Mouse (Mus musculus) hindbrain, embryonic 12.5 days (tissue): ENCODE results near the gene Polr3e. TPM values are rescaled to one million over a fixed set of nuclear protein-coding genes. Genes with fewer than 3 reads are reported as not detected.

Experiments
- ATAC-seq: fragments of 200-750 bp; cut with Nextera tagmentation; 2 replicates; pipeline ENCODE4 v1.8.0; 2017; ENCODE audit warnings: moderate TSS enrichment; ENCODE audit not compliant: low FRiP score
- H3K27ac ChIP-seq: fragments of 300-500 bp; sonication (generic); 2 replicates; pipeline ENCODE4 v1.5.1; 2016; ENCODE audit warnings: mild to moderate bottlenecking
- H3K27me3 ChIP-seq: fragments of 300-500 bp; sonication (generic); 2 replicates; pipeline ENCODE4 v1.6.1; 2016; ENCODE audit warnings: mild to moderate bottlenecking
- H3K36me3 ChIP-seq: fragments of 300-500 bp; sonication (generic); 2 replicates; pipeline ENCODE4 v1.6.1; 2016; ENCODE audit warnings: mild to moderate bottlenecking
- H3K4me1 ChIP-seq: fragments of 300-500 bp; sonication (generic); 2 replicates; pipeline ENCODE4 v1.6.1; 2016
- H3K4me2 ChIP-seq: fragments of 300-500 bp; sonication (generic); replicated peaks from 2 replicates; pipeline ENCODE4 v1.6.1; 2016; ENCODE audit warnings: mild to moderate bottlenecking
- H3K4me3 ChIP-seq: fragments of 300-500 bp; sonication (generic); 2 replicates; pipeline ENCODE4 v1.5.1; 2016; ENCODE audit warnings: mild to moderate bottlenecking
- H3K9ac ChIP-seq: fragments of 300-500 bp; sonication (generic); 2 replicates; pipeline ENCODE4 v1.6.1; 2016; ENCODE audit warnings: mild to moderate bottlenecking, moderate library complexity
- H3K9me3 ChIP-seq: fragments of 300-500 bp; sonication (generic); replicated peaks from 2 replicates; pipeline ENCODE4 v1.6.1; 2016; ENCODE audit warnings: mild to moderate bottlenecking
- WGBS: fragments of 180-500 bp; shearing (Covaris S2); methylation state at CpG from one replicate; pipeline ENCODE4 v1.1.7; 2016; 5-methylcytosine and 5-hydroxymethylcytosine counted together
- polyA plus RNA-seq: library from polyadenylated mRNA; unstranded; fragments of >200 nt; fragmentation: Nextera tagmentation; extraction: Ambion mirVana; gene quantifications from 2 replicates; pipeline ENCODE4 v1.2.1, GENCODE M21; 2016

Gene Polr3e
- 29.2 and 29.8 TPM in 2 replicates for polyA plus RNA-seq

GRCm38 (mm10) chr7:120917592-120918461 lies at the start of gene Polr3e:
Gene Polr3e, plus strand, starts transcription at chr7:120917744.
- peak within 1 kb of the TSS; percentile 71 for H3K4me2 ChIP-seq
- H3K27me3 ChIP-seq = no peaks in the 10 kb centered on the region
- peak; percentile 94 for ATAC-seq
- no peaks in the 10 kb centered on the region for H3K36me3 ChIP-seq
- H3K9ac ChIP-seq = peak within 1 kb of the TSS; percentile 92
- peak within 1 kb of the TSS; percentile 99 for H3K4me3 ChIP-seq
- under 1% methylated on average over 71 of the region's 102 CpGs for WGBS
- H3K4me1 ChIP-seq = peaks cover 5% of the 10 kb centered on the region
- H3K27ac ChIP-seq = peak within 1 kb of the TSS; percentile 85
- H3K9me3 ChIP-seq = no peaks in the 10 kb centered on the region

DNA sequence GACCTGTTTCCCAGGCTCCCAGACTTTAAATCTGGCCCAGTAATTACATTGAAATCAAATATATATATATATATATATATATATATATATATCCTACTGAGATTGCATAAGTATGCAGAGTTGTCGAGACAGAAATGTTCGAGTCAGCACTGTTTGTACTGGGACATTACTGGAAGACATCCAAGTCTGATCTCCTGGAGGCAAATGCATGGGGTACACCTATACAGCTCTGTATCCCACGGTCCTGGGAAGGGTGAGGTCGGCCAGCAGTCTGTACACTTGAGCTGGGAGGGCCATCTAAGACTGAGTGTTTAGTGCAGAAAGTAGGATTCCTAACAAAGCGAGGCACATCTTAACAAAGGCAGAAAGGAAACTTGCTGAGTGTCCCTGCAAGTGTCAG lies 47.7 kb upstream of the Polr3e start:
- Histone ChIP-seq H3K27me3 (no peaks in the 10 kb centered on the region), H3K9me3 (no peaks in the 10 kb centered on the region), H3K4me1 (peaks cover 31% of the 10 kb centered on the region), H3K36me3 (no peaks in the 10 kb centered on the region), H3K27ac (no peak overlapping the region; the same call in 1 of the 2 replicates), H3K4me2 (no peak overlapping the region), H3K4me3 (no peak overlapping the region), H3K9ac (no peak overlapping the region)
- no peak for ATAC-seq
- WGBS = 65% methylated on average over 5 of the region's 5 CpGs

- no peak overlapping the region for H3K4me3 ChIP-seq
- H3K9me3 ChIP-seq = no peaks in the 10 kb centered on the region
- H3K9ac ChIP-seq = no peak overlapping the region
- no peak overlapping the region for H3K4me2 ChIP-seq
- peaks cover 26% of the 10 kb centered on the region for H3K4me1 ChIP-seq
- no peak overlapping the region for H3K27ac ChIP-seq
- no peak for ATAC-seq
- no peaks in the 10 kb centered on the region for H3K27me3 ChIP-seq
- WGBS = 67% methylated on average over 5 of the region's 5 CpGs
- H3K36me3 ChIP-seq = no peaks in the 10 kb centered on the region
These were observed 47.0 kb upstream of the Polr3e start for GRCm38 (mm10) chr7:120870431-120871008.

DNA sequence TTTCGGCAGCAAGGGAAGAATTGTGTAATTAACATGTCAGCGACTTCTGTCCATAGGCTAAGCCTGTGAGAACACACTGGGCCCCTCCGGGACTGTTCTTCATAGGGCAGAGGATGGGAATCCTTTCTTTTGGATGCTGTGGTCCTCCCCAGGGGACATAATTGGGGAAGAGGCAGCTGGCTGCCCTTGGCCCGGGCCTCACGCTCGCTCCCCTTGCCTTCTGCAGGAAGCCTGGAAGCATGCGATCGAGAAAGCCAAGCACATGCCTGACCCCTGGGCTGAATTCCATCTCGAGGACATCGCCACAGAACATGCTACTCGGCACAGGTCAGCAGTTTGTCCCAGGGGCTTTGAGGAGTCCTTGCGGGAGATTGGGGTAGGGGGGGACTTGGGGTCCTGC lies 44.5 kb upstream of the Polr3e start:
- no peak for ATAC-seq
- Histone ChIP-seq H3K36me3 (no peaks in the 10 kb centered on the region), H3K9me3 (no peaks in the 10 kb centered on the region), H3K4me3 (no peak overlapping the region), H3K4me1 (peaks cover 9% of the 10 kb centered on the region; the same call in 1 of the 2 replicates), H3K4me2 (no peak overlapping the region), H3K27me3 (no peaks in the 10 kb centered on the region), H3K27ac (no peak overlapping the region), H3K9ac (no peak overlapping the region)
- whole genome bisulfite sequencing = 78% methylated on average over 12 of the region's 12 CpGs

- no peaks in the 10 kb centered on the region for H3K27me3 ChIP-seq
- no peak overlapping the region for H3K27ac ChIP-seq
- peaks cover 9% of the 10 kb centered on the region; the same call in 1 of the 2 replicates for H3K4me1 ChIP-seq
- 86% methylated on average over 3 of the region's 3 CpGs for WGBS
- H3K9me3 ChIP-seq = no peaks in the 10 kb centered on the region
- no peak overlapping the region for H3K9ac ChIP-seq
- no peak overlapping the region for H3K4me3 ChIP-seq
- H3K4me2 ChIP-seq = no peak overlapping the region
- H3K36me3 ChIP-seq = no peaks in the 10 kb centered on the region
- no peak for ATAC-seq
These were observed 43.5 kb upstream of the Polr3e start for GRCm38 (mm10) chr7:120874021-120874420.

DNA sequence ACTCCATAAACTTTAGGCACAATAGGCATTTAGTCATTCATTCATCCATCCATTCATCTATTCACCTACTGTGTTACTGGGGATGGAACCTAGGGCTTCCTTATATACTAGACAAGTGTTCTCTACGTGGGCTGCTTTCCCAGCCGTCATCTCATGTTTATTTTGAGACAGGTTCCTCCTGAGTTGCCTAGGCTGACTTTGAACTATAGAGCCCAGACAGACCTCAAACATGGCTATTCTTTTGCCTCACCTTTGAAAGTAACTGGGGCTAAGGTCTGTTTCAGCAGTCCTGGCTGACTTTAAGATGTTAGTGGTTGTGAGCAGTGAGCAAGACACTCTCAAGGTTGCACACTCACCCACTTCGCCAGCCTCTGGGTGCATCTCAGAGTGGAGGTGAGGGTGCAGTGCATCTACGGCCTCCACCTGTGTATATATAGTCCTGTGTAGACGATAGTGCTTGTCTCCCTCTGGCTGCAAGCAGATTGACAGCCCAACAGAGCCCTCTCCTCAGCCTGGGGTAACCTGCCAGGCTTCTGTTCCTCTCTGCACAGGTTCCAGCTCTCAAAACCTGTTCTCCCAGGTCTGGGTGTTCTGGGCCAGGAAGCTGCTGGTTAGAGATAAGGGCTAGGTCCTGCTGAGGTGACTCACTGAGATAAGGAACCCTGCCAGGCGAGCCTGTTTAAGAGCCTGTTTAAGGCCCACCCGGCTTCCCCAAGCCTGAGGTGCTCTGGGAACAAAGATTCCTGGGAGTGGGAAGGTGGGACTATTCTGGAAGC lies 42.6 kb upstream of the Polr3e start:
- H3K4me1 ChIP-seq = peaks cover 6% of the 10 kb centered on the region; the same call in 1 of the 2 replicates
- no peak overlapping the region for H3K4me3 ChIP-seq
- no peak overlapping the region for H3K9ac ChIP-seq
- no peak overlapping the region for H3K4me2 ChIP-seq
- ATAC-seq = no peak
- no peaks in the 10 kb centered on the region for H3K27me3 ChIP-seq
- H3K9me3 ChIP-seq = no peaks in the 10 kb centered on the region
- 80% methylated on average over 7 of the region's 7 CpGs for WGBS
- no peak overlapping the region for H3K27ac ChIP-seq
- peaks cover 3% of the 10 kb centered on the region; the same call in 1 of the 2 replicates for H3K36me3 ChIP-seq

DNA sequence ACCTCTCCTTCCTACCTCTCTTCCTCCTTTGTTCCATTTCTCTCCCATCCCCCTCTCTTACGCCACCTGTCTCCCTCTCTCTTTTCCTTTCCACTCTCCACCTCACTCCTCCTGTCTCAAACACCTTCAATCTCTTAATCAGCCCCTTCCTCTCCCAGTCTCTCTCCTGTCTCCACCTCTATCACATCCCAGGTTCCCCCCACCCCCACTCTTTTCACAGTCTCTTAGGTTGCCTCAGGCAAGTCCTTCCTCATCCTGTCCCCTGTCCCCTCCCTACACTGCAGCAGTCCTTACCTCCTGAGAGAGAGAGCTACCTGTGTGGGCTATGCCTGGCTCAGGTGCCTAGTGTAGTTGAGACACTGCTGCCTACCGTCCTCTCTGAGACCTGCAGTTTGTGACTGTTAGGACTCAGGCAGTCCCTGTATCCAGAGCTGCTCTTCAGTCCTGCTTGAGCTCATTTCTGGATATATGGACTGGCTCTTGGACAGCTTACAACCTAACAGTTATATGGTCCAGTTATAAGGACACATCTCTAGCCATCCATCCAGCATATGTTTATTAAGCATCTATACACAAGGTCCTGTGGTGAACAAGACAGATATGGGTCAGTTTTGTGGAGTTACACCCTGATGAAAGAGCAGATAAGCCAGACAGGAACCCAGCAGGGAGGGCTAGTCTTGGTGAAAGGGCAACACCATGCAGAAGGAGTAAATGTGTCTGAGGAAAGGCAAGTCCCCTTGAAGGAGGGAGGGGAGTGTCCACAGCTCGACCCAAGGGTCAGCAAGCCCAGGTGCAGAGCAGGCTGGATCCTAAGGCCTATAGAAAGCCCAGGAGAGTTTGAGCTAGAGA lies 41.8 kb upstream of the Polr3e start:
- WGBS = 66% methylated on average over 3 of the region's 3 CpGs

DNA sequence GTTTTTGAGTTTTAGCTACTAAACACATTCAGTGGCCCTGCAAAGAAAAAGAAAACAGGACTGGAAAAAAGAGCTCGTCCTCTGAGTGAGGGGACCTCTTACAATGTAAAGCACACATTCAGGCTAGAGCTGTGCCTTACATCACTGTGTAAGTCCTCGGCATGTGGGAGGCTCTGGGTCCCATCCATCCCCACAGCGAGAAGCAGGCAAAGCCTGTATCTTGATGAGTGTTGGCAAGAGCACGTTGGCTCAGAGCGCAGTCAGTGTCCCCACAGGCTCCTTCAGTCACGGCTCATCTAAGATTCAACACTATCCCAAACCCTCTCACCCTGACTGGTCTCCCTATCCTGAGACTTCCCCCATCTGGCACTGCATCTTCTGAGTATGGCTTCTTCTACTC lies 39.3 kb upstream of the Polr3e start:
- Histone ChIP-seq H3K27ac (no peak overlapping the region), H3K9ac (no peak overlapping the region), H3K27me3 (no peaks in the 10 kb centered on the region), H3K36me3 (peaks cover 12% of the 10 kb centered on the region), H3K4me2 (no peak overlapping the region), H3K4me1 (no peaks in the 10 kb centered on the region), H3K4me3 (no peak overlapping the region), H3K9me3 (no peaks in the 10 kb centered on the region)
- ATAC-seq = no peak
- WGBS = 76% methylated on average over 6 of the region's 6 CpGs

More for the DNA sequence above, 41.8 kb upstream of the Polr3e start:
- H3K4me2 ChIP-seq = no peak overlapping the region
- ATAC-seq = no peak
- H3K4me3 ChIP-seq = no peak overlapping the region
- peaks cover 3% of the 10 kb centered on the region; the same call in 1 of the 2 replicates for H3K4me1 ChIP-seq
- H3K27ac ChIP-seq = no peak overlapping the region
- no peaks in the 10 kb centered on the region for H3K27me3 ChIP-seq
- peaks cover 11% of the 10 kb centered on the region for H3K36me3 ChIP-seq
- no peak overlapping the region for H3K9ac ChIP-seq
- H3K9me3 ChIP-seq = no peaks in the 10 kb centered on the region

DNA sequence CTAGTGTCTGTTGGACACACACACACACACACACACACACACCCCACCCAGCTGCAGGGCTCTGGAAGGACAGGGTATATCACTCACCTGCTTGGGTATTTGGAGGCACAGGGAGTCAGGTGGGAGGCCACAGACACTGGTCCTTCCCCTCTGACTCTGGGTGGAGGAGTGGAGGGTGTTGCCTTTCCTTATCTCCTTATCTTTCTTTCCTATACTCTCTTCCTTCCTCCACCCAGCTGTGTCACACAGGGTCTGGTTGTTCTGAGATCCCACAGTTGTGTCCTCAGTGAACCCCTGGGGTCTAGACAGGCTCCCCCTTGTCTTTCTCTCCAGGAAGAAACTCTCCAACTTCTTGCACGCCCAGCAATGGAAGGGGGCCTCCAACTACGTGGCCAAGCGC lies 37.6 kb upstream of the Polr3e start:
- no peak overlapping the region for H3K4me3 ChIP-seq
- no peaks in the 10 kb centered on the region for H3K4me1 ChIP-seq
- peaks cover 23% of the 10 kb centered on the region for H3K36me3 ChIP-seq
- no peak for ATAC-seq
- no peak overlapping the region for H3K4me2 ChIP-seq
- no peaks in the 10 kb centered on the region for H3K9me3 ChIP-seq
- no peaks in the 10 kb centered on the region for H3K27me3 ChIP-seq
- no peak overlapping the region for H3K27ac ChIP-seq
- WGBS = 86% methylated on average over 3 of the region's 3 CpGs
- no peak overlapping the region for H3K9ac ChIP-seq

DNA sequence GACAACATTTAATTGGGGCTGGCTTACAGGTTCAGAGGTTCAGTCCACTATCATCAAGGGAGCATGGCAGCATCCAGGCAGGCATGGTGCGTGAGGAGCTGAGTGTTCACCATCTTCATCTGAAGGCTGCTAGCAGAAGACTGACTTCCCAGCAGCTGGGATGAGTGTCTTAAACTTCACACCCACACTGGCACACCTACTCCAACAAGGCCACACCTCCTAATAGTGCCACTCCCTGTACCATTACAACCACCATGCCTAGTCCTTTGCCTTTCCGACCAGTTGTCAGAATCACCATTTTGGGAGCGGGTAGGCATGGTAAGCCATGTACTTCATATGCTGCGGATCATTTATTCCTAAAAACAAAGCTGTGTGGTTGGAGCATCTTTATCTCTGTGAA lies 36.8 kb upstream of the Polr3e start:
- H3K9me3 ChIP-seq = no peaks in the 10 kb centered on the region
- no peak for ATAC-seq
- H3K4me1 ChIP-seq = no peaks in the 10 kb centered on the region
- no peak overlapping the region for H3K27ac ChIP-seq
- no peak overlapping the region for H3K4me2 ChIP-seq
- peaks cover 31% of the 10 kb centered on the region for H3K36me3 ChIP-seq
- no peak overlapping the region for H3K9ac ChIP-seq
- no peak overlapping the region for H3K4me3 ChIP-seq
- no peaks in the 10 kb centered on the region for H3K27me3 ChIP-seq
- WGBS = 97% methylated on average over 4 of the region's 4 CpGs

GRCm38 (mm10) chr7:120881451-120881850 lies 36.1 kb upstream of the Polr3e start:
- Histone ChIP-seq H3K4me3 (no peak overlapping the region), H3K36me3 (peaks cover 32% of the 10 kb centered on the region), H3K4me1 (no peaks in the 10 kb centered on the region), H3K27ac (no peak overlapping the region), H3K9ac (no peak overlapping the region), H3K9me3 (no peaks in the 10 kb centered on the region), H3K27me3 (no peaks in the 10 kb centered on the region), H3K4me2 (no peak overlapping the region)
- ATAC-seq = no peak
- 61% methylated on average over 2 of the region's 2 CpGs for WGBS
